Mouse (Mus musculus): ENCODE measurements around the gene Snx30.

Snx30 gene

GRCm38 (mm10) chr4:59826381-59826780, 20.7 kb downstream of the Snx30 start:
- no peak for DNase-seq

DNA sequence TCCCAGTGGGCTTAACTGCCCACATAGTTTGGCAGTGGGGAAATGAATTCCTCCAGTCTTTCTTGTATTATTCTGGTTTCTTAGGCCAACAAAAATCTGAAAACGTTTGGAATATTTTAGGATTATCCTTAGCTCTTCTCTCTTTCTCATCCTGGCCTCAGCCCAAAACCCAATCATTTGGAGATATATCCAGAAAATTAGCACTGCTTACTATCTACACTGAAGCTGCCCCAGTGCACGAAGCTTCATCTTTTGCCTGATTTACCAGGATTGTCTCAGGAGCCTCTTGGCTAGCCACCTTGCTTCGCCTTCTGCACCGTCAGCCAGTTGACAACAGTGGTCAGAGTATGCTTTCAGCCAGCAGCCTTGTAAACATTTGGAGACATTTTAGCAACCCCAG, 23.4 kb downstream of the Snx30 start:
- DNase-seq: no peak

DNA sequence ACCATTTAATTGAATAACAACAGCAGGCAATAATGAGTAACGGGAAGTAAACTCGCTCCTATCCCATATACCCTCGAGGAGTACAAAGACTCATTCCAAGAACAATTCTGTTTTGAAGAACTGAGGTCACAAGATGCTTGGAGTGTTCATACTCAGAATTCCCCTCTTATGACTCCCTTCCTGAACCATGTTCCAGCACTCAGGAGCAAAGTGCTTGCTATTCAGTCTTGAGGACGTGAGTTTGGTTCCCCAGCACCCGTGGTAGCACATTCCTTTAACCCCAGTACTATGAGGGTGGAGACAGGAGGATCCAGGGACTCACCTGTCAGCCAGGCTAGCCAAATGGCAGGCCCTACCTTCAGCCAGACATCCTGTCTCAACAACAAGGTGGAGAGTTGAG, 25.4 kb downstream of the Snx30 start:
- no peak for DNase-seq

GRCm38 (mm10) chr4:59832810-59833209, 27.2 kb downstream of the Snx30 start:
- no peak for DNase-seq

- DNase-seq: no peak
These were observed 32.0 kb downstream of the Snx30 start for GRCm38 (mm10) chr4:59837659-59838058.

DNA sequence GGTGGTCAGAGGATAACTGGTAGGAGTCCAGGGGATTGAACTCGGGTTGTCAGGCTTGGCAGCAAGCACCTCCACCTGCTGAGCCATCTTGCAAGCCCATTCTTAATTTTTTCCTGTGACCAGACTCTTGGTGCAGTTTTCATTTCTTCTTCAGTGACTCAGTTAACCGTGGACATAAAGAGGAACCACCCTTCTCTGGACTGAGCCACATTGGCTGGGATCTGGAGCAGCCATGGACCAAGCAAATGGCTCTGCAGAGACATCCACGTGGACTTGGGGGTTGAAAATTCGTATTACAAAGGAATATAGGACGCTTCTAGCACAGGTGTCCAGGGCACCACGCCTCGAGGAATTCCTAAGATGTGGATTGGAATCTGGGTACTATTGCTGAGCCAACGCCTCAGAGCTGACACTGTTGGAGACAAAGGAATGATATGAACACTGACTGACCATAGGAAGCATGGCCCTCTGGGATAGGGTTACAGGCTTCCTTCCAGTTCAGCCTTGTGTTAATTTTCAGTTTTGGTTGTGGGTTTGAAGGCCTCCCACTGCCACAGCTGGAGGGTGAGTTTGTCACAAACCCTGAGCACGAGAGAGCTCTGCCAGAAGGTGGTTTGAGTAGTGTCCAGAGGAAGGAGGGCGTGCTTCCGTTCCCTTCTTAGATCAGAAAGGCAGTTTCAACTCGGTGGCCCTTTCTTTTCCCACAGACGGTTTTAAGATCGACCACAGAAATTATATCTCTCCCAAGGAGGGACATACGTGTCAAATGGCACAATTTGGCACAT, 39.0 kb downstream of the Snx30 start:
- DNase-seq: no peak

DNA sequence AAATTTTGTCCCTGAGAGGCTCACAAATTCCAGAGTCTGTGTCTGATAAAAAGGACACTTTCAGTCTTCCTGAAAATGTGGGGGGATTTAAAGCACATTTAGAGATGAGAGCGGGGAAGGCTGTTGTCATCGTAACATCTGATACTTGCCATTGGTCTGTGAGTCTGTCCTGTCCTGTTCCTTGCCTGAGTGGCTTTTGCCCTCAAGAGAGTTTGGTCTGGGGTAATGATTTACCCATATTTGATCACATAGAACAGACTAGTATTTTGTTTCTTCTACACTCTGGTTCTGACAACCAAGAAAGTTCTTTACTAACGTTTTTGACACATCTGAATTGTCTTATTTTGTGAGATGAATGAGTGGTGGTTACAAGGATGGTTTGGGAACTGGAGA, 39.6 kb downstream of the Snx30 start:
- no peak for DNase-seq

GRCm38 (mm10) chr4:59847447-59847846, 41.8 kb downstream of the Snx30 start:
- DNase-seq: no peak

DNA sequence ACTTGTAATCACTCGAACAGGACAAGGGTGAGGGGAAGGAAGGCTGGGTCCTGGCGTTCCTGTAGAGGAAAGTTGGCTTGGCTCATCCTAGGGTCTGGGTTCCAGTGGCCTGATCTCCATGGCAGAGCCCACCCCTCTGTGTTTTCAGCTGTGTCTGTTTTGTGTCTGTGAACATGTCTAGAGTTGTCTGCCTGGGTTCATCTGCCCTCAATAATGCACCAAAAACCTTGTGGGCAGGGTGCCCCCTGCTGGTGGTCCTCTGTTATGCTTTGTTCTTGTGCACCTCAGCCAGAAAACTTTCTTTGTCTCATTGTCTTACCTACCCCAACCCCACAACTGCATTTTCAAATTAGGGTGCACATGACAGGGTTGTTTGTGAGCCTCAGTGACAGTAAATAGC, 44.5 kb downstream of the Snx30 start:
- peak; percentile 63 for DNase-seq

- DNase-seq: no peak
These were observed 45.4 kb downstream of the Snx30 start for GRCm38 (mm10) chr4:59850886-59851623.

GRCm38 (mm10) chr4:59853155-59853554, 47.5 kb downstream of the Snx30 start:
- DNase-seq: no peak

DNA sequence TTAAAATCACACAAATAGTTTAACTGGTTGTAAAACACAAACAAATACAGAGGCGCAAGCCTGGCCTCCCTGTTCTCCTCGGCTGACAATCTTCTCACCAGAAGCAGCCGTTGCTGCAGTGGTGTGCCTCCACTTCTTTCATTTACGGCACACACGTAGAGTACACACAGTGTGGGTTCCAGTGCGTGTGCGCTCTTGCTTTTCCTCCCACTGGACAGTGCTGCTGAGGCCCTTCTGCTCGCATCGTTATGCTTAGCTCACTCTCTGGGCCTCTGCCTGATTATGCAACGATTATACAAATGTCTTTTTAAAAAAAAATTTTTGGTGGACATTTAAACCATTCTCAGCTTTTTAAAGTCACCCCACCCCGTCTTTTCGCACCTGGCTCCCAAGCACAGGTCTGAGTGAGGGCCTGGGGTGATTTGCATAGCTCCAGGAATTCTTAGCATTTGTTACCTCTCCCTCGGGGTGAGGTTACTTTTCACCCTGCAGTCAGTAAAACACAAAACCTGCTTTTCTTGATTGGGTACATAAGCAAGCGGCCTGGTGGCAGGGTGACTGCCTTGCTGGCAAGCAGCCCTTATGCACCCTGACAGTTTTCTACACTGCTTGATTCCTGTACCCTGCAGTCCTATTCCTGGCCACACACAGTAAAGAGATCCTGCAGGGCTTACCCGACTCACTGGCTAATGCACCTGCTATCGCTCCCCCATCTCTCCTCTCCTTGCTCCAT, 54.2 kb downstream of the Snx30 start:
- DNase-seq: no peak

DNA sequence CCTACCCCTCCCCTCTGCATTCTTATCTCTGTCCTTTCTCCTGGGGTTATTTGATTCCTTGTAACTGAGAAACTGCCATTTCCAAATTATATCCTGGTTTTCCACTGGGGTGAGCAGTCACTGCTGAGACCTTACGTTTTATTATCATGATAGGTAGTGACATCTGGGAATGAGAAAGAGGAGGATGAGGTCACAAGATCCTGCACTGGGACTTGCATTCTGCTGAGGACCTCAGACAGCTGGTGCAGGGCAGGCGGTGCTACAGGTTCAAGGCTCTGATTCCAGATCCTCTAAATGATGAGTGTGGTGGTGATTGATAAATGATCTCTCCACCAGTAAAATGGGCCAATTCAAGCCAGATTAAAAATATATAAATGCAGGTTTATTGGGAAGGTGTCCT, 54.8 kb downstream of the Snx30 start:
- no peak for DNase-seq

DNA sequence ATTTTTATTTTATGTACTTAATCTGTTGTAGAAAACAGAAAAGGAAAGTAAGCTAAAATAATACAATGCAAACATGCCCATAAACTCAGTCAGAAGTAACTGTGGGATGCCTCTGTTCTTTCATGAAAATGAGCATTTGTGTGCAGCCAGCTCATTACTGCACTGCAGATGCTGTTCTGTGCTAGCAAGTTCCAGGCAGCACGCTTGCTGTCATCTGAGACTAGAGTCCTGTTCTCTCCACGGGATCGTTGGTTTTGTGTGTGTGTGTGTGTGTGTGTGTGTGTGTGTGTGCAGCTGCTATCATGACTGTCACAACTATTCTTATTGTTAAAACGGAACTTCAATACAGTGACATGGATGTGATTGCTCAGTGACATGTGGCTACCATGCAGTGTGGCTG, 56.2 kb downstream of the Snx30 start:
- DNase-seq: peak; percentile 19

DNA sequence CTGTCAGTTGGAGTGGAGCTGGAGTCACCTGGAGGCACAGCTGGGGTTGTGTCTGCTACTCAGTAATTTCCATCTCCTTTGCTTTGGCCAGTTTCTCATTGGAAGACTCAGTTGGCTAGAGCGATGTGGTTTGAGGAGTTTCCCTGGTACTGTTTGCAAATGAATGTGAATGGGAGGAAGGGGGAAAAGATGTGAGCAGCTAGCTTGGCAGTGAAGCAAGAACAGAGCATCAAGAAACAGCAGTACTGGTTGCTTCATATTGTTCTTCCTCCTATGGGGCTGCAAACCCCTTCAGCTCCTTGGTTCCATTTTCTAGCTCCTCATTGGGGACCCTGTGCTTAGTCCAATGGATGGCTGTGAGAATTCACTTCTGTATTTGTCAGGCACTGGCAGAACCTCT, 56.7 kb downstream of the Snx30 start:
- DNase-seq: no peak

- no peak for DNase-seq
These were observed 58.2 kb downstream of the Snx30 start for GRCm38 (mm10) chr4:59863869-59864268.

DNA sequence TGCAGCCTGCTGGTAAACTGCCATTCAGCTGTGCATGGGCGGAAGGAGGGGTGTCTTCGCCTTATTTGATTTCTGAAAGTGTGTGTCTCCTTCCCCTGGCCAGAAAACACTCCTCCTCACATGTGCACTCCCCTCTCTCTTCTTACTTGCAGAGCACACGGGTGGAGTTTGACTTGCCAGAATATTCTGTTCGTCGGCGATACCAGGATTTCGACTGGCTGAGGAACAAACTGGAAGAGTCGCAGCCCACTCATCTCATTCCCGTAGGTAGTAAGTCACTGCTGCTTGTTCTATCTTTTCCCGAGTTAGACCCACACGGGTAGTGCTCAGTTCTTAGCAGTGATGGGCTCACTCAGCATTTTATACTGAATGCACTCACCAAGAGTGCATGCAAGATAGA, 62.4 kb downstream of the Snx30 start:
- DNase-seq: no peak

DNA sequence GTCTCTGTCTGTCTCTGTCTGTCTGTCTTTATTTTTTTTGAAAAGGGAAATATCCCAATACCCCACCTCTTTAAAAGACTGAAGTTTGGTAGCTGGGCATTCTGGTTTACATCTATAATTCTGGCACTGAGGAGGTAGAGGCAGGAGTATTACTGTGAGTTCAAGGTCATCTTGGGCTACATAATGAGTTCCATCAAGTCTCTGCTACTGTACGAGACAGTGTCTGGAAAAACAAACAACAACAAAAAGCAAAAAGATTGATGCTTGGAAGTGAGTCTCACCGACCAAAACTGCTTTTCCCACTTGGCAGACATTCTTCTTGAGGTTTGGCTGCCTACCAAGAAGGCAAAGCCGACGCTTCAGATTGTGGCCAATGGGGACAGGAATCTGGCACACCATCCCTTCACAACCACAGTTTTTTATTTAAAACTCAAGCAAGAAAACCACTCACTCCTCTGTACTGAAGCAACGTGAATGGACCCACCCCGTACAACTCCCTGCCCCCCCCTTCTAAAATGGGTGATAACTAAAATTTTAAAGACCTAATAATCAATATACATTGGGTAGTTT, 63.9 kb downstream of the Snx30 start:
- DNase-seq: peak; percentile 26

- DNase-seq: no peak
These were observed 64.8 kb downstream of the Snx30 start for GRCm38 (mm10) chr4:59870433-59870832.

DNA sequence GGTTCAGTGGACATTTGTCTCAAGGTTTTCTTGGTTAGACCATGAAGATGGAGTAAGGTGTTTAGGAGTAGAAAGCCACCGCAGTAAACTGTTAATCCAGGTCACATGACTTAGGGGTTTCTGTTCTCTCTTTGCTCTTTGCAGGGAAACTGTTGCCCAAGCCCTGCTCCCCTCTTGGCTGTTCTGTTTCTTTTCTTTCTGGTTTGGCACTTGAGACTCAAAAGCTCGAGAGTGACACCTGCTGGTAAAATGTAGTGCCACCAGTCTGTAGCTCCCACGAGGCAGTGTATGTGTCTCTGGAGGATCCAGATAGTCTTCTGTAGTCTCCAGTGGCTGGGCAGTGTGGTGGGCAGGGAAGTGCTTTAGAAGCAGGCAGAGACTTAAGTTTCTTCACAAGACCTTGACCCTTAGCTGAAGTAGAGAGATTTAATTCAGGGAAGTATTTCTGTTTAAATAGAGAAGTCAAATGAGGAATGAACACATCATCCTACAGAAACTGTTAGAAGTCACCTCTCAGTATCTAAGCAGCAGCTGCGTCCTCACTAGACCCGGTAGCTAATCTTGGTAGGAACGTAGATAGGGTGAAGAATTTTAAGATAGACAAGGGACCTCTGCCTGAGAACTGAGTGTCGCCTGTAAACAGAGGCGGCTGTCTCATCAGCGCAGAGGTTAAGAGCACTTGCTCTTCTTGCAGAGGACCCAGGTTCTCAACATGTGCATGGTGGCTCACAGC, 65.4 kb downstream of the Snx30 start:
- DNase-seq: peak; percentile 82

GRCm38 (mm10) chr4:59873240-59873639, 67.6 kb downstream of the Snx30 start:
- no peak for DNase-seq

- DNase-seq: no peak
These were observed 68.2 kb downstream of the Snx30 start for GRCm38 (mm10) chr4:59873830-59874229.

- no peak for DNase-seq
These were observed 70.9 kb downstream of the Snx30 start for GRCm38 (mm10) chr4:59876570-59876969.

Measured in right cerebral cortex, postnatal 4 days (tissue).